Mouse (Mus musculus) layer of hippocampus, adult 11-12 months (tissue): ENCODE measurements at regions not wholly inside any gene's neighbourhood (a gene's known extent, or its start where the extent isn't known, plus 50 kb on each side); places are given as distances from the start of the nearest gene placed in this dataset.

Source experiments
- DNase-seq: peaks from one replicate; pipeline ENCODE4 v3.0.0; 2022; ENCODE audit warnings: low spot score

DNA sequence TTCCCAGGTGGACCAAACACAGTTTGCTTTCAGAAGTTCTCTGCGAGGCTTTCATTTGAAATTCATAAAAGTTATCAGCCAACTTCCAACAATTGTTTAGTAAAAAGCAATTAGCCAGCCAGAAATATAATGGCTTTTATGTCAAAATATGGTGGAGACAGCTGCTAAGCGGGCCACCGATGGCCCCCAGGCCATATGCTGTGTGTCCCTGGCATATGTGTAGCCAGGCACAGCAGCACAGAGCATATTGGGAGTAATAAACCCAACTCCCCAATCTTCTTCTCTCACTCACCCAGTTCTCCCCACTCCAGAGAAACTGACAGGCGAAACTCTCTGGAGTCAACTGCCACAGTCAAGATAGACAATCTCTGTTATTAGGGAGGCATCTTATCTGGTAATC lies 137.5 kb upstream of the Sel1l start:
- DNase-seq: no peak

DNA sequence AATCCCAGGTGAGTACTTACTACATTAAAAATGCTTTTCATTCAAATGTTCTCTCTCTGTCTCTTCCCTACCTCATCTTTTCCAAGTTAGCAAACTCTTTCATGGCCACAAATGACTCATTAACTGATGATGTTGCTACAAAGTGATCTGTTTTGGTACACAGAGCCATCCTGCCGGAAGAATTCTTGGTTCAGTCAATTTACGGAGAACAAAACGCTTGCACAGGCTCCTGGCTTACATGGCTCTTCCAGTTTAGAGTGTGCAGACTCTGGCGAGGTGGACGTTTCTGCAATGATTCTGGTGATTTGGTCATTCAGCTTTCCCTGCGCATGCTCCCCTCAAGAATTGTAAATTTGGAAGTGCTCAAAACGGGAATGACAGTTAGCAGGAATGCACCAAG lies 131.4 kb upstream of the Sel1l start:
- DNase-seq: no peak

DNA sequence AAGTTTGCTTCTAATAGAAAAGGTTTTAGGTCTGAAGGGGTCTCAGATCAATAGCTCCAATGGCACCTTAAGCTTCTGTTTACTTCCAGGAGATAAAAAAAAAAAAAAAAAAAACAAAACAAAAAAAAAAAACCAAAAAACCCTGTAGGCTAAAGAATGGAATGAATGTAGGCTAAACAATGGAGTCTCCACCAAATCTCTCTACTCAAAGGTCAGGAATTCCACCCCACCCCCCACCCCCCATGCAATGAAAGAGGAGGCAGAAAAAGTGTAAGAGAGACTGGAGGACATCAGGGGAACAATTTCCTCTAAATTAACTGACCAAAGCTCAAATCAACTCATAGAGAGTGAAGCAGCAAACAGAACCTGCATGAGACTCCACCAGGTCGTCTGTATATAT lies 122.1 kb upstream of the Sel1l start:
- no peak for DNase-seq

DNA sequence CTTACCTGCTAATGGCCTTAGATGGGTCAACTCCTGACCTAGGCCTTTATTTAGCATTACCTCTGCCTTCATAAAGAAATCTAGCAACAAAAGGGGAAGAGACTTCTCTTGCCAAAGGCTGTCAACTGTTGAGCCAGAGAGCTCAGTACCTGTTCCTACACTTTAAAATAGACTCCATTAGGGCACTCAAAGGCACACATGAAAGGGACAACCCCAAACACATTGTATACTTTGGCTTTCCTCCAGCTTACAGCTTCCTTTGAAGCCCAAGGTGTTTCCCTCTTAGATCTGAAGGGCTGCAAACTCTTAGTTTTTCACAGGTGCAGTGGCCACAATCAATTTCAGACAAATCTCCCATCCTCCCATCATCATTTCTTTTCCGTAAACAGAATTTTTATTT lies 117.0 kb upstream of the Sel1l start:
- DNase-seq: no peak

DNA sequence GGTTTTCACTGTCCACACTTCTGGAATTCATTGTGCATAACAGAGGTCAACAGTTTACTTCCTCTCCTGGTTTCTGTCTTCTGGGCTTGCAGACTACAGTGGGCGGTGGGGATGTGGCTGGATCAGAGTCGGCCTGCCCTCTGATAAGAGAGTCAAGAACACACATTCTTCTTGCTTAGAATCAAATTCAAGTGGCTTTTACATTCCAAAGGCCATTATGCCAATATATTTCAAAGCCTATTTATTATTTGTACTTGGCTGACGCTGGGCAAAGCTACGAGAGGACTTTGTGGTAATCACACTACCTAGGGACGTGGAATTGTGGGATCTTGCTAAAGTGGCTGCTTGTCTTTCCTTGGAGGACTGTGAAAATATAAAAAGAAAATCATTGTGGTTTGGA lies 114.3 kb upstream of the Sel1l start:
- no peak for DNase-seq

DNA sequence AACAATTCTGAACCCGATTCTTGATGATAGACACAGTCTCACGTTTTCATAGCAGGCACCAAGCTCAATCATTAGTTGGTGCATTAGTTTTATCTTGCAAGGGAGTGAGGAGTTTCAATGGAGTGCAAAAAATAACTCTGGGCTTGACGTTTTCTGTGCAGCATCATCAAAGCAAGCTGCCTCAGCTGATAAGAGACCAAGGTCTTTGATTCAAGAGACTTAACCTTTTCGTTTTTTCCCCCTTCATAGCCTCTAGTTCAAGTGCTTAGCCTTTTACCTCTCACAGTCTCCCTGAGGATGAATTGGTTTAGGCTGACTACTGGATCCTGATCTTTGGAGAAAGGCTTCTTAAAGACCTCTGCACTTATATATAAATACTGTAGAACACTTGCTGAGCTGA lies 109.1 kb upstream of the Sel1l start:
- DNase-seq: no peak

DNA sequence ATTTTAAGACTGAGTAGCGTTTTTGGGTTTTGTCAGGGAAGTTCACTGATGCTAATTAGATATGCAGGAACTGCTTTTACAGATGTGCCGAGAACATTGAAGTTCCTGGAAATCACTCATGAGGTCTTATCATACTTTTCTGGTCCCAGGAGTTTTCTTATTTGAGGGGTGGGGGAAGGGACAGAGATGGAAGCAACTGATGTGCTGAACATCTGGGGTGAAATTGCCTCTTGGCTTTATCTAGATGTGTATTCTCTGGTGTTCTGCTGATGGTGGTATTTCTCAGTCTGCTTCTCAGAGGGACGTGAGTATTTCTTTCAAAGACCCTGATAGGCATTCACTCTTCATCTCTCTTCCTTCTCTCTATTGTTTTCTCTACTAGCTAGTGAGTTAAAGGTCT lies 107.5 kb upstream of the Sel1l start:
- DNase-seq: no peak

DNA sequence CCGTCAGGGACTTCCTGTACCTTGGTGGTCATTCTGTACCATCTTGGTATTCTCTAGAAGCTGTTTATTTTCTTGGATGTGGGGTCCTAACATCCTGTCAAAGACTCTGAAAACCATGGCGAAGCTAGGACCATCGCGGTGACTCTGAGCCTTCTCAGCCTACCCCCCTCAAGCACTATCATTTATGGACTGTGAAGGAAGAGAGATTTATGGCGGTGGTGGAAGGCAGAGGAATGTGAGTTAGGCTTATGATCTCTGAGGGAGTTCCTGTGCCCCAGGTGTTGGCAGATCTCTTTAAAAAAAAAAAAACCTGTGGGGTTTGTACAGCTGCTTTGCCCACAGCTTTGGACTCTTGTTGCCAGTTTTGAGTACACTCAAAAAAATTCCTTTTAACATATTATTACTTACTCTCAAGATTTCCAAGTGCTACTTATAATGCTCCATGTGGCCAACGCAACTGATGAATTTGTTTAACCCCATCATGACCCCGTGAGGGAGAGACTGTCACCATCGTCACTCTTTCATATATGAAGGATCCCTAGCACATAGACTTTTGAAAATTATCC lies 99.7 kb upstream of the Sel1l start:
- no peak for DNase-seq

DNA sequence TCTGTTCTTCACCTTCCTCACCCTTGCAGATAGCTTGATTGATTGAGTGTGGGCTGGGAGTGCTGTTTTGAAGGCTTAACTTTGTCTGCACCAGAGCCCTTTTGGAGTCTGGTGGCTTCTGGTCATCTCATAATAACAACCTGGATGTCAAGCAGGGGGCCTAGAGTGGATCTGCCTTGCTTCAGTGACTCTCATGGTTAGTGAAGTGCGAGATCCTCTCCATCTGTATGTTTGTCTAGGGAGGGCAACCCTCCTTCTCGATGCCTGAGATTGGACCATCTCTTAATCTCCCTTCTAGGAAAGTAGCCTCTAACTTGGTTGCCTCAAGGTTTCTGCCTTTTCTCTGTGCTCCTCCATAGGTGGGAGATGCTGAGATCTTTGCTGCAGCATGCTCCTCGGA lies 99.0 kb upstream of the Sel1l start:
- DNase-seq: no peak

DNA sequence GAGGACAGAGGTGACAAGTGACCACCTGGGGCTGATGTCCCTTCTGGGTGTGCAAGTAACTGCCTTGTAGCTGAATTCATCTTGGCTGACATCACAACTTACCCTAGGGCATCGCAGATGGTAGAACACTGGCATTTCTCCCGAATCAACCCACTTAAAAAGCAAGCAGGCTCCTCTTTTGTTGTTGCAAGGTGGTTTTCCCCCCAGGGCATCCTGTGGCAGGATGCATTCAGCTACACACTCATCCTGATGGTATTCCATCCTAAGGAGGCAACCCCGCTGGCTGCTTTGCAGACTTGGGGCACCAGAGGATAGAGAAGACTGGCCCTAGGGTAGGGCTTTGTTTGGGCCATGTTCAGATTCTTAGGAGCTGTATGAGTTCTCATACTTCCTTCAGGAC lies 97.6 kb upstream of the Sel1l start:
- no peak for DNase-seq

DNA sequence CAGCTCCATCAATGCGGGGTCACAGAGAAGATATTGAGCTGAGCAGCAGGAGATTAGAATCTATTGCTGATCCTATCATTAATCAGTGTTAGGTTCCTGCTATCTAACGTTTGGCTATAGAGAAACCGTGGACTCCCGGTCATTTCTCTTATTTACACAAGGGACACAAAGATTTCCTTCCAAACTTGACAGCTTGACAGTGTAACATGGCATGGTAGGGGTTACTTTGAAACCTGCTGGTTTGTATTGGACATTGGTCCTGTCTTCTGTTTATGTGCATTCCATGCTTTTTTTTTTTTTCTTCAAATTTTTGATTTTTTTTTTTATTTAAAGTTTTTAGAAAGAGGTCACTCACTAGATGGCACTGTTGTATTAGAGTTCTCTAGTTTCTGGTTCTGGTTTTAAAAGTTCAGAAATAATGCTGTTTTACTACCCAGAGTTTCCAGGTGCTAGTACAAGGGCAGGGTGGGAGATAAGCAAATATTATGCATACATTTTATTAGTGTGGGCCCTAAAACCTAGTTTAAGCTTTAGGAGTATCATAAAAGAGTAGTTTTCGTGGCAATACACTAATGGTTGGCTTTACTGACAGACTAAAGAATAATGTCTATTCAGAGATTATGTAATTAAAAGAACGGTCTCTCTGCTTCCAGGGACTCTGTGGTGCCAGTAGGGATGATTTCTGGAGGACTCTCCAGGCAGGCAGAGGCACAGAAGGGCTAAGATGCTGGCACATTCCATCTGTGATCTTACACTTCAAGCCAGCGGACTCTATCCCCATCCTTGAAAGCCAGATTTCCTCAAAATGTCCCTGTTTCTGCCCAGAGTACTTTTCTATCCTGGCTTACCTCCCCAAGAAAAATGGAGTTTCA lies 83.8 kb upstream of the Sel1l start:
- no peak for DNase-seq

DNA sequence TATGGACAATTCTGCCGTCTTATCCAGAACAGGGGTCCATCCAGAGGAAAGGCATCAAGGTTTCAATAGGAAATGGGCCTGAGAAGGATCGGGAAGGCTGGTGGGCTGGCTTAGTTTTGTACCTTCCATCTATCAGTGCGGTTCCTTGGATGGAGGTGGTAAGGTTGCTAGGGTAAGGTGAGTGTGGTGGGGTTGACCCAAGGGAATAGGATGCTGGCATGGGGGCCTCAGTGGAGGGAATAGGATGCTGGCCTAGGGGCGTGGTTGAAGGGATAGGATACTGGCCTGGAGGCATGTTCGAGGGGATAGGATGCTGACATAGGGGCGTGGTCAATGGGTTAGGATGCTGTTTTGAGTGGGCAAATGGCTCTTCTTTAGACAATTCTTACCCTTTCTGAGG lies 82.6 kb upstream of the Sel1l start:
- DNase-seq: no peak

DNA sequence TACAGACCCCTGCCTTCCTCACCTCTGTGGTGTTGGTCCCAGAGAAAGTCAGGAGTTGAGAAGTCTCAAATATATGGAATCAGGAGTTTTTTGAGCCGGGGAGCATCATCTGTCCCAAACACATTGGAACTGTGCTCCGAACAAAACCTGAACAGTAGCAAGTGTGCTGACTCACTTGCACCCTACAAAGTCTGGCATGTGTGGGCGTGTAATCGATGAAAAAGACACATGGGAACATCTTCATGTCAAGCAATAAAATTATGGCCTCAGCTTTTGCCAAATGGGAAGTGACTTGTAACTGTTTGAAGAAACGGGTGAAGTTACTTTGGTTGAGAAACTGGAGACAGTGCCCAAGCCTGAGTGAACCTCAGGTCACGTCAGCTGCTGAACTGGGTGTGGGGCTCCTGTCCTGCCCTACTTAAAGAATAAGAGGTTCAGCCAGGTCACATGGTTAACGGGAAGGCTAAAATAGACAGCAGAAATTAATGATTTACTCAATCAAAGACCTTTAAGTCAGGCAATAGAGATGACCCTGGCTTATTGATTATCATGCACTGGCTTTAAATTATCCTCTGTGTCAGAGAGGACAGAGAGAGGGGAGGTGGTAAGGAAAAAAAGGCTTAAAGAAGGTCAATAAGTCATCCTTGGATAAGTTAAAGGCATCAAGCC lies 80.6 kb upstream of the Sel1l start:
- DNase-seq: peak; percentile 12

DNA sequence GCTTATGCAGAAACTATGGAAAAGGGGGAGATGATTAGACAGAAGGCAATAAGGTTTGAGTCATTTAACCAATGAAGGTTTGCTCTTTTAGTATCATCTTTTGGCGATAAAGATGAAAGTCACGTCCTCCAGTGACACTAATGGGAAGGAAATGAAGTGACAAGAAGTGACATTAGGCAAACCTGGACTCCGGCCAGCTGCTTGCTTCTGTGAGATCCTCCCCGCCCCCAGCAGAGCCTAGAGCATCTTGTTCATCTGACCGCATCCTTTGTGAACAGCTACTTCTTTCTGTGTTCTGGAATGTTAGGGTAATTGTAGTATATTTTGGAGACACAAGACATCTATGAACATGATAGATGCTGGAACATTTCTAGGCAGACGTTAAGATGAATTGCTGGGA lies 78.6 kb upstream of the Sel1l start:
- peak; percentile 12 for DNase-seq

DNA sequence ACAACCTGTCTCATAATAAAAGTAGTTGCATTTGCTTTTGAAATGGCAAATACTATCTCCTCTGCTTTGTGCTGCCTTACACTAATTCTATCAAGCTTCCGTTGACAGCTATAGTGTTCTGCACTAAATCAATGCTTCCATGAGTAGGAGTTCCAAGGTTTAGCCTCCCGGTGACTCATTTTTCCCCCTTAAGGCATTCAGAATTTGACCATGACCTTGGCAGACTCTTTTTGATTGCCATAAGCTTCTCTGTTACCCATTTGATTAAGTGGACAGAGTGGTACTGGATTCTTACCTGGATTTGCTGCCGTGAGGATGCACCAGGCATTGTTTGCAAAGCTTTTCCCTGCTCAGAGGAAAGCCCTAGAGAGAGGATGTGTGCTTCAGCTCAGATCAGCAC lies 66.5 kb upstream of the Sel1l start:
- DNase-seq: no peak

DNA sequence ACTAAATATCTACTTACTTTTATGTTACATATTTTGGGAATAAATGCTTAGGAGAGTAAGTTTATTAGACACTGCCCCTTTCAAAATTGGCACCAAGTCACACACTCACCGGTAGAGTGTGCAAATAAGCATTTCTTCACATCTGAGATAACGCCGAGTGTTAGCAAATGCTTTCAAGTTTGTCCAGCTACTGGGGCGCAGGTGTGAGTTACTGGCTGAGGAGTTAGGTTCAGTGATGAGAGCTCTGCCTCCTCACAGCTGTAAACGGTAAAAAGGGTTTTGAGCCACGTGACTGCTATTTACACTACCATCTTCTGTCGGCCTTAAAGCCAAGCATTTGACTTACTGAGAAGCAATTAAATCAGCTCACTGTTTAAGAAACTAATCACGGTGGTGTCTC lies 61.6 kb upstream of the Sel1l start:
- DNase-seq: no peak
